Mouse (Mus musculus) cerebellum, adult 2 months (tissue): Measurements from ENCODE around the gene Ankrd54. TPM values are rescaled to one million over a fixed set of nuclear protein-coding genes. Genes with fewer than 3 reads are reported as not detected.
A peak's percentile ranks its signal among the peaks of the same experiment; 100 is the strongest.

Experiments used
- DNase-seq, 2 experiments: peaks; one replicate each; pipeline ENCODE4 v3.0.0; 2021
- H3K27ac ChIP-seq: fragments of 200-500 bp; 2 replicates; pipeline ENCODE4 v1.5.1; 2012; ENCODE audit warnings: low read length, control low read depth, inconsistent platforms; ENCODE audit not compliant: insufficient read depth
- H3K27me3 ChIP-seq: fragments of 200-500 bp; 2 replicates; pipeline ENCODE4 v1.6.1; 2012; ENCODE audit warnings: inconsistent platforms, mild to moderate bottlenecking, low read length, moderate library complexity; ENCODE audit not compliant: control insufficient read depth, insufficient read depth
- H3K4me1 ChIP-seq: fragments of 200-500 bp; 2 replicates; pipeline ENCODE4 v1.6.1; 2011; ENCODE audit warnings: low read length; ENCODE audit not compliant: control insufficient read depth, insufficient read depth
- H3K4me3 ChIP-seq: fragments of 200-500 bp; replicated peaks from 2 replicates; pipeline ENCODE3; 2011; ENCODE audit warnings: mild to moderate bottlenecking, low read depth, low read length, control low read depth; ENCODE audit not compliant: insufficient read depth
- CTCF ChIP-seq: fragments of 200-500 bp; IDR thresholded peaks from 2 replicates; pipeline ENCODE4 v1.5.1; 2011; ENCODE audit warnings: low read depth, mild to moderate bottlenecking, control low read depth, low read length, moderate library complexity, borderline replicate concordance; ENCODE audit not compliant: insufficient read depth
- POLR2A ChIP-seq: fragments of 200-500 bp; IDR thresholded peaks from 2 replicates; pipeline ENCODE4 v1.6.1; 2011; ENCODE audit warnings: low read length, control low read depth, borderline replicate concordance; ENCODE audit not compliant: insufficient read depth
- WGBS: fragments of 180-500 bp; shearing (Covaris S2); methylation state at CpG from one replicate; pipeline ENCODE4 v1.1.7; 2018; 5-methylcytosine and 5-hydroxymethylcytosine counted together
- polyA plus RNA-seq: library from polyadenylated mRNA; depleted of rRNA; stranded (reverse); fragments of >200 nt; gene quantifications from 2 replicates; pipeline ENCODE4 v1.2.3, GENCODE M21; 2012

Gene Ankrd54
- polyA plus RNA-seq, 1 experiment: 42.8 TPM

DNA sequence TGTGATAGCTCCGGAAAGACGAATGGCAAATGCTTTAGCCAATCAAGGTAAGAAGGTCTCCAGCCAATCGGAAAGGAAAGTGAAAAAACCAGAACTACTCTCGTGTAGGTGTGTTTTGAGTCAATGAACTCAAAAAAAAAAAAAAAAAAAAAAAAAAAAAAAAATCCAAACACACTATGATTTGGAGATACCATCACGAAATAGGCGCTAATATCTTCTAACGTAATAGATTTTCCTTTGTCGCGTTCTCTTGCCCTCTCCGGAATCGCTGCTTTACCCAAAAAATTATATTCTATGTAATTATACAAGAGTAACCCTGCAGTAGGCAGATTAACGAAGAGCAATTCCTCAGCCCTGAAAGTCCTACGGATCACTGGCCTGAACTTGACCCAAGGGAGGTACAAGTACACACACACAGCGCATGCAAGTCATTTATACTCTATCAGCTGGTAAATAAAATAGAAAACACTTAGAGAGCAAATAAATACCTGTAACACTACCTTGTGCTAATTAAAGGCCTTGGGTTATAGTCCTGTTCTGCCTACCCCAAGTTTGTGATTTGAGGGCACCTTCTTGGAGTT lies 557 bp upstream of the Ankrd54 start:
- Histone ChIP-seq H3K4me3 (peak overlapping the region; percentile 25), H3K4me1 (no peaks in the 10 kb centered on the region), H3K27ac (no peak overlapping the region), H3K27me3 (no peaks in the 10 kb centered on the region)
- WGBS: 8% methylated on average over 14 of the region's 14 CpGs
- TF ChIP-seq POLR2A (no peak), CTCF (no peak)
- DNase-seq: no peak

DNA sequence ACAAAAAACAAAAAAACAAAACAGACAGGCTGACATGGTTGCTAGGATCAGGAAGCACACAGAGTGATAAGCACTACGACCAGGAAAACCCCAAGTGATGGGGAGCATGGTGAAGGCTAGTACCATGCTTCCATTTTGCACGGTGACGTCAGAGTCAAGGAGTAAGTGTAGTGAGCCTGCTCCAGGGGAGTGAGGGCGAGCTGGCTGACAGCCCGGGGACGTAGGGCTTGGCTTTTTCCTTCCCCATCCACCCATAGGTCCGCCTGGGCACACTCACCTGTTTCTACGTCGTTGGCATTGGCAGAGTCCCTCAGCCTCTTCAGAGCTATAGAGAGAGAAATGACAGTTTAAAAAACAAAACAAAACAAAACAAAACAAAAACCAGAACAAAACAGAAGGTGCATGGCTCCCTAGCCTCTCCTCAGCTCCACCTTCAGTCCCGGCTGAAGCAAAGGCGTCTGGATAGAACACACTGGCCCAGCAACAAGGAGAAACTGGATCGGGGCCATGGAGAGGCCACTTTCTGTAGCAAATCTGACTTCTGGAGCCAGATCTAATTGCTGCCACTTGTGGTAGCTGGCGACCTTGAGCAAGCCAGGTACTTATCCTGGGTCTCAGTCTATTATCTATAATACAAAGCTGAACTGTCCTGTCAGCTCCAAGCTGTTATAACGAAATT lies 1.7 kb downstream of the Ankrd54 start:
- TF ChIP-seq CTCF (no peak), POLR2A (no peak)
- WGBS: 48% methylated on average over 14 of the region's 14 CpGs
- Histone ChIP-seq H3K27me3 (no peaks in the 10 kb centered on the region), H3K4me1 (no peaks in the 10 kb centered on the region), H3K4me3 (no peak overlapping the region), H3K27ac (no peak overlapping the region)
- DNase-seq: no peak

DNA sequence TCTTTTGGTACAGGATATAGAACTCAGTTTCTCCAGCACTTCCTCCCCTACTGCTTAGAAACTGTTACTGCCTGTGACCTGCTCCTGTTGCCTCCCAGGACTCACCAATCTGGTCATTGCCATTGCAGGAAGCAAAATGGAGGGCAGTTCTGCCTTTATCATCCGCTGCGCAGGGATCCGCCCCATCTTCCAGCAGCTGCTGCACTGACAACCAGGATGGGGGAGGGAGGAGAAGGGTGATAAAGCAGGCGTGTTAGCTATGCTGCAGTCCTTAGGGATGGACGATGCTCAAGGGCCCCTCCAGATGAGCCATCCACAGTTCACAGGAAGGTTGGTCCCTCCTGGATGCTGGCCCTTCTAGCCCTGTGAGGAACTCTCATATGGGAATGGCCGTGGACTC lies 4.8 kb downstream of the Ankrd54 start:
- DNase-seq: no peak
- no peak overlapping the region for H3K4me3 ChIP-seq
- WGBS: 86% methylated on average over 6 of the region's 6 CpGs
- no peak overlapping the region for H3K27ac ChIP-seq
- no peak for TF ChIP-seq CTCF
- TF ChIP-seq POLR2A: no peak
- H3K27me3 ChIP-seq: no peaks in the 10 kb centered on the region
- no peaks in the 10 kb centered on the region for H3K4me1 ChIP-seq

- Histone ChIP-seq H3K4me3 (no peak overlapping the region), H3K27ac (no peak overlapping the region), H3K4me1 (no peaks in the 10 kb centered on the region), H3K27me3 (no peaks in the 10 kb centered on the region)
- WGBS: 89% methylated on average over 7 of the region's 7 CpGs
- TF ChIP-seq POLR2A: no peak
- no peak for TF ChIP-seq CTCF
- DNase-seq: no peak
Observed at GRCm38 (mm10) chr15:79056601-79057000, 6.1 kb downstream of the Ankrd54 start.

DNA sequence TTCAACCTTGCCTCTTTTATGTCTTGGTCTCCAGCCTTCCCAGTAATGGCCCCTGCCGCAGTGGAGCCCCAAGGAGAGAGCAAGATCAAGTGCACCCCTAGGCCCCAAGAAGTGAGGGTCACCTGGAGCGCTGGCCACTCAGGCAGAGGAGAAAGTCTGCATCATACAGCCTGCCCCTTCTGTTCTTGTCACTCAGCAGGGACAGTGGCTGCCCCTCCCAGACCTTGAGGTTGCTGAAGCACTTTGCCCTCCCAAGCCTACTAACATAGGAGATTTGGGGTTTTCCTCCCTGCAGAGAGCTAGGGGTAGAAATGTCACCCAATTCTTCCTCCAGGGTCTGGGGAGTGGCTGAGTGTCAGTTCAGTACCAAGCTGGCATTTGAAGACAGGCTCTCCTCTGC lies 10.3 kb downstream of the Ankrd54 start:
- no peak overlapping the region for H3K27ac ChIP-seq
- H3K27me3 ChIP-seq: no peaks in the 10 kb centered on the region
- no peaks in the 10 kb centered on the region for H3K4me1 ChIP-seq
- no peak overlapping the region for H3K4me3 ChIP-seq
- WGBS: 86% methylated on average over 2 of the region's 2 CpGs
- no peak for TF ChIP-seq POLR2A
- no peak for TF ChIP-seq CTCF
- no peak for DNase-seq

DNA sequence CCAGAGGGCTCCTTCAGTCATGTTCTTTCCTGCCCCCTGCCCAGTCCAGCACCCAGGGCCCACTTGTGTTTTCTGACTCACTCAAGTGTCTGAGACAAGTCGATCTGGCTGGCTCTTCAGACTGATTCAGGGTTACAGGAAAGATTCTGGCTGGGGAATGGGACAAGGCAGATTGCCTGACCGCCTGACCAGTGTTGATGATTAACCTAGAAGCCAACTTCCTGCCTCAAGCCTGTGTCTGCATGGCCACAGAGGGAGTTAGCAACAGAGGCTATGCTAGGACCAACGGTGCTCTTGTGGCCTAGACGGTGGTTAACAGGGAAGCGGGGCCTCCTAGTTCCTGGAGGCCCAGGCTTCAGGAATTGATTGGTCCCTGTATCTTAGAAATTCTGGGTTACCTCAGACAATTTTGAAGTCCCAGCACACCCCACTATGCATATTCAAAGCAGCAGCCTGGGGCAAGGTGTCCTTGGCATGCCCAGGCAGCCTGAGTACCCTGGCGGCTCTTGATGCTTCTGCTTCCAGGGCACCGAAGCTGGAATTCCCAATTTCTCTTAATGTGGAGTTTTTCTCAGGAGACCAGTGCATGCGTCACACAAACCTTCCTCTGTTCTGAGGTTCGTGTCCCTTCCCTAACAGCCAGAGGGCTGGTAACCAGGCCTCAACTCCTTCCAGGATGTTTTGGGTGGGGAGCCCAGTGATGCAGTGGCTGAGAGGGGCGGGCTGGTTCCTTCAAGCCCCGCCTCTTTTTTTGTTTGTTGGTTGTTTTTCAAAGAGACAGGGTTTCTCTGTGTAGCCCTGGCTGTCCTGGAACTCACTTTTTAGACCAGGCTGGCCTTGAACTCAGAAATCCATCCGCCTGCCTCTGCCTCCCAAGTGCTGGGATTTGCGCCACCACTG lies 11.0 kb downstream of the Ankrd54 start:
- no peak for DNase-seq
- no peak overlapping the region for H3K4me3 ChIP-seq
- H3K27ac ChIP-seq: no peak overlapping the region
- WGBS: 75% methylated on average over 13 of the region's 13 CpGs
- H3K27me3 ChIP-seq: no peaks in the 10 kb centered on the region
- no peaks in the 10 kb centered on the region for H3K4me1 ChIP-seq
- no peak for TF ChIP-seq CTCF
- no peak for TF ChIP-seq POLR2A

- DNase-seq: no peak
- WGBS: 90% methylated on average over 2 of the region's 2 CpGs
Observed at GRCm38 (mm10) chr15:79050964-79051363, 11.7 kb downstream of the Ankrd54 start.

More at GRCm38 (mm10) chr15:79050964-79051363, 11.7 kb downstream of the Ankrd54 start:
- TF ChIP-seq CTCF (no peak), POLR2A (no peak)
- no peak overlapping the region for H3K27ac ChIP-seq
- no peak overlapping the region for H3K4me3 ChIP-seq
- H3K4me1 ChIP-seq: no peaks in the 10 kb centered on the region
- H3K27me3 ChIP-seq: no peaks in the 10 kb centered on the region
